In the genomic region with DNA sequence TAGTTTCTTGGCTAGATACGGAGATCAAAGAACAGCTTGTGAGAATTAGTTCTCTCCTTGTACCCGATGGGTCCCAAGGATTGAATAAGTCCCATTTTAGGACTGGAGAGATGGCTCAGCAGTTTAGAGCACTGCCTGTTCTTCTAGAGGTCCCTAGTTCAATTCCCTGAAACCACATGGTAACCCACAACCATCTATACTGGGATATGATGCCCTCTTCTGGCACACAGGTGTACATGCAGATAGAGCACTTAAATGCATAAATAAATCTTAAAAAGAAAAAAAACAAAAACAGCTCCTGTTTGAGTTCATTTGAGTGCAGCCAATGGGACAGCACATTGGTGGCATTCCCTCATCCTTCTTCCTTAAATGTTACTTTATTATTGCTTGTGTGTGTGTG, we compare ENCODE assay signal across 12 mouse cellular contexts. TPM values are rescaled to one million over a fixed set of nuclear protein-coding genes. Genes with fewer than 3 reads are reported as not detected.
DNase-seq lines count a peak whose midpoint lies in the region; ATAC-seq and TF ChIP-seq lines count a peak whose summit lies in the region.
"Had no signal": no experiment of that assay in that cellular context is flagged by ENCODE, and none has a peak within 500 bp of the region (broad histone marks: within the 10 kb centered on the region; RNA-seq: fewer than 3 reads in every experiment).

No protein-coding gene starts in this region.

- no peak overlapping the region for H3K9ac ChIP-seq in intestine, postnatal 0 days (ENCODE audit: low read depth, low read length)
- no peak overlapping the region for H3K9ac ChIP-seq in intestine, embryonic 15.5 days
- H3K9ac ChIP-seq: liver, embryonic 15.5 days; neural tube, embryonic 12.5 days had no signal

- no peak overlapping the region for H3K4me2 ChIP-seq in intestine, postnatal 0 days (replicated peaks; ENCODE audit: low read depth)
- H3K4me2 ChIP-seq in intestine, embryonic 15.5 days (replicated peaks): no peak overlapping the region
- H3K4me2 ChIP-seq: liver, embryonic 15.5 days; neural tube, embryonic 12.5 days had no signal

- TF ChIP-seq CTCF in intestine, postnatal 0 days (IDR thresholded peaks at IDR 0.05; ENCODE audit: low read depth): peak; percentile 58

- peaks cover 68% of the 10 kb centered on the region for H3K36me3 ChIP-seq in intestine, postnatal 0 days (ENCODE audit: control insufficient read depth, insufficient read depth)
- peaks cover 28% of the 10 kb centered on the region for H3K36me3 ChIP-seq in intestine, embryonic 15.5 days

- no peaks in the 10 kb centered on the region; the same call in 1 of the 2 replicates for H3K4me1 ChIP-seq in intestine, postnatal 0 days (replicated peaks; ENCODE audit: control insufficient read depth, insufficient read depth, low read length)
- H3K4me1 ChIP-seq in intestine, embryonic 15.5 days (replicated peaks): no peaks in the 10 kb centered on the region
- H3K4me1 ChIP-seq: liver, embryonic 15.5 days; neural tube, embryonic 12.5 days had no signal

- WGBS in intestine, postnatal 0 days: 91% methylated on average over 2 of the region's 2 CpGs
- WGBS in intestine, embryonic 15.5 days: 93% methylated on average over 2 of the region's 2 CpGs

- H3K27ac ChIP-seq in intestine, postnatal 0 days (ENCODE audit: low read depth, low read length): no peak overlapping the region
- H3K27ac ChIP-seq in intestine, embryonic 15.5 days: no peak overlapping the region
- H3K27ac ChIP-seq: liver, embryonic 15.5 days; neural tube, embryonic 12.5 days had no signal

- no peaks in the 10 kb centered on the region for H3K9me3 ChIP-seq in intestine, postnatal 0 days (ENCODE audit: control insufficient read depth)
- H3K9me3 ChIP-seq in intestine, embryonic 15.5 days: no peaks in the 10 kb centered on the region
- H3K9me3 ChIP-seq: liver, embryonic 15.5 days; neural tube, embryonic 12.5 days had no signal

- peak; percentile 62 for DNase-seq in 3T3-L1 (ENCODE audit: low read depth, low spot score)
- DNase-seq in CD4-positive helper T cell, adult 2 months (ENCODE audit: low read depth, low spot score): peak; percentile 53
- peak; percentile 46 for DNase-seq in ZHBTc4 (ENCODE audit: low read depth, low spot score)
- DNase-seq in yolk sac, embryonic 10.5 days (ENCODE audit: low spot score): no peak
- DNase-seq in gastrocnemius, postnatal 4 days (ENCODE audit: low spot score in 2 of 2): no peak
- DNase-seq: gastrocnemius, postnatal 10 days; kidney, adult 11 months had no signal

- ATAC-seq in intestine, postnatal 0 days: no peak
- ATAC-seq in intestine, embryonic 15.5 days: no peak
- ATAC-seq in erythroblast, adult 5-6 weeks (replicated peaks; ENCODE audit: low FRiP score, poor library complexity, severe bottlenecking): no peak

- no peaks in the 10 kb centered on the region for H3K27me3 ChIP-seq in intestine, postnatal 0 days (replicated peaks; ENCODE audit: control insufficient read depth, insufficient read depth, low read length)
- H3K27me3 ChIP-seq in intestine, embryonic 15.5 days (replicated peaks): no peaks in the 10 kb centered on the region
- H3K27me3 ChIP-seq: liver, embryonic 15.5 days; neural tube, embryonic 12.5 days had no signal

- H3K4me3 ChIP-seq in intestine, postnatal 0 days (ENCODE audit: low read depth, low read length): no peak overlapping the region
- no peak overlapping the region for H3K4me3 ChIP-seq in intestine, embryonic 15.5 days (replicated peaks)
- H3K4me3 ChIP-seq: liver, embryonic 15.5 days; neural tube, embryonic 12.5 days had no signal

RNA-seq across cellular contexts. Expression of gene Smc3, which starts 37.8 kb away (rescaled TPM):
- 24.4 and 24.9 TPM in 2 replicates for polyA plus RNA-seq in intestine, postnatal 0 days (2015; fragmentation: Nextera tagmentation; extraction: Ambion mirVana)
- polyA plus RNA-seq in intestine, embryonic 15.5 days (2015; fragmentation: Nextera tagmentation; extraction: Ambion mirVana): 57.0 and 63.2 TPM in 2 replicates
- total RNA-seq in erythroblast, adult 5-6 weeks (2015; ENCODE audit: low replicate concordance): 49.2 and 62.9 TPM in 2 replicates
- 80.2 and 115 TPM in 2 replicates for total RNA-seq in erythroblast, adult 5-6 weeks (2017; ENCODE audit: low replicate concordance)
- total RNA-seq in gastrocnemius, postnatal 4 days (2021): 10 to 100 TPM; 35.8 to 42.2 TPM

RNA-seq across cellular contexts. Expression of gene Rbm20, which starts 39.1 kb away (rescaled TPM):
- 0.42 and 0.52 TPM in 2 replicates for polyA plus RNA-seq in intestine, postnatal 0 days (2015; fragmentation: Nextera tagmentation; extraction: Ambion mirVana)
- 0.77 and 0.80 TPM in 2 replicates for polyA plus RNA-seq in intestine, embryonic 15.5 days (2015; fragmentation: Nextera tagmentation; extraction: Ambion mirVana)
- not detected in 2 replicates for total RNA-seq in erythroblast, adult 5-6 weeks (2015; ENCODE audit: low replicate concordance)
- not detected in 2 replicates for total RNA-seq in erythroblast, adult 5-6 weeks (2017; ENCODE audit: low replicate concordance)
- 10 to 100 TPM; 53.7 to 62.8 TPM for total RNA-seq in gastrocnemius, postnatal 4 days (2021)

RNA-seq across cellular contexts. Expression of gene Nutf2-ps1, which starts 49.2 kb away (rescaled TPM):
- 105 and 125 TPM in 2 replicates for polyA plus RNA-seq in intestine, postnatal 0 days (2015; fragmentation: Nextera tagmentation; extraction: Ambion mirVana)
- 366 and 397 TPM in 2 replicates for polyA plus RNA-seq in intestine, embryonic 15.5 days (2015; fragmentation: Nextera tagmentation; extraction: Ambion mirVana)
- 4.0 and 22.2 TPM in 2 replicates for total RNA-seq in erythroblast, adult 5-6 weeks (2015; ENCODE audit: low replicate concordance)
- 21.7 and 52.3 TPM in 2 replicates for total RNA-seq in erythroblast, adult 5-6 weeks (2017; ENCODE audit: low replicate concordance)
- 10 to 100 TPM; 81.5 to 91.3 TPM for total RNA-seq in gastrocnemius, postnatal 4 days (2021)

Comparison
In these comparisons a context has a peak if more than half of its experiments do, and no peak if none do; other contexts are left out.
1. DNase-seq: peak in 3T3-L1 (single experiment), CD4-positive helper T cell, adult 2 months (single experiment) and ZHBTc4 (single experiment); none in yolk sac, embryonic 10.5 days (single experiment) and gastrocnemius, postnatal 4 days (0 of 2).
2. RNA of gene Rbm20, which starts 39.1 kb away (total RNA-seq): 53.7 to 62.8 TPM in gastrocnemius, postnatal 4 days; not detected in erythroblast, adult 5-6 weeks; every median in the first group is over 10 times any median in the second.